Comparison of ENCODE assay signal across 9 mouse cellular contexts in genomic region chrX:136761103-136762074, GRCm38 (mm10). TPM values are rescaled to one million over a fixed set of nuclear protein-coding genes. Genes with fewer than 3 reads are reported as not detected.
DNase-seq lines count a peak whose midpoint lies in the region; ATAC-seq and TF ChIP-seq lines count a peak whose summit lies in the region.
"Had no signal": no experiment of that assay in that cellular context is flagged by ENCODE, and none has a peak within 500 bp of the region (broad histone marks: within the 10 kb centered on the region; RNA-seq: fewer than 3 reads in every experiment).

No protein-coding gene starts in this region.

- H3K4me3 ChIP-seq in cerebellum, adult 2 months (replicated peaks; ENCODE audit: insufficient read depth, low read depth, low read length), result no peak overlapping the region
- no peak overlapping the region for H3K4me3 ChIP-seq in lung, adult 2 months (replicated peaks; ENCODE audit: extremely low read depth, low read depth, low read length)
- no peak overlapping the region for H3K4me3 ChIP-seq in cortical plate, adult 2 months (ENCODE audit: insufficient read depth, low read length)

- DNase-seq in cerebellum, adult 2 months, result peak in 1 of 2 experiments; percentile 21
- no peak for DNase-seq in cerebellum, postnatal 4 days (ENCODE audit: low spot score in 2 of 2)
- DNase-seq in lung, adult 2 months, result peak; percentile 4
- DNase-seq in lung, adult 18-20 months, result no peak
- no peak for DNase-seq in heart, postnatal 10 days
- DNase-seq in adrenal gland, adult 8-10 months, result no peak

- intact Hi-C loops in heart, postnatal 10 days (cut with DNase I), result loop anchor here (2.0 kb wide), 1 partner anchor 59 kb away; no protein-coding TSS in a partner anchor

- H3K27ac ChIP-seq in cerebellum, adult 2 months (ENCODE audit: insufficient read depth, low read length), result no peak overlapping the region; the same call in 1 of the 2 replicates
- no peak overlapping the region for H3K27ac ChIP-seq in cortical plate, adult 2 months (ENCODE audit: insufficient read depth, low read length)

- no peaks in the 10 kb centered on the region for H3K4me1 ChIP-seq in cerebellum, adult 2 months (ENCODE audit: control insufficient read depth, insufficient read depth, low read length)
- no peaks in the 10 kb centered on the region for H3K4me1 ChIP-seq in lung, adult 2 months (ENCODE audit: control insufficient read depth, insufficient read depth, low read length)
- H3K4me1 ChIP-seq in cortical plate, adult 2 months (ENCODE audit: control insufficient read depth, insufficient read depth, low read length), result 0 out of 2 replicates have a peak, but pooled peaks cover 1% of the 10 kb centered on the region

- ATAC-seq in megakaryocyte progenitor cell, adult 5-6 weeks (replicated peaks; ENCODE audit: poor library complexity), result peak; percentile 92

- peak; percentile 42 for TF ChIP-seq CTCF in cerebellum, adult 2 months (IDR thresholded peaks at IDR 0.05; ENCODE audit: borderline replicate concordance, insufficient read depth, low read depth, low read length)
- TF ChIP-seq CTCF in lung, adult 2 months (IDR thresholded peaks at IDR 0.05; ENCODE audit: insufficient read depth, low read length), result peak; percentile 28; the same call in 1 of the 2 replicates
- peak; percentile 38; the same call in 1 of the 2 replicates for TF ChIP-seq CTCF in cortical plate, adult 2 months (IDR thresholded peaks at IDR 0.05; ENCODE audit: extremely low read depth, insufficient read depth, low read length)

- 48% methylated on average over 11 of the region's 11 CpGs for WGBS in cerebellum, adult 2 months
- 68% methylated on average over 11 of the region's 11 CpGs for WGBS in lung, adult 2 months

- TF ChIP-seq POLR2A in cerebellum, adult 2 months (IDR thresholded peaks at IDR 0.05; ENCODE audit: borderline replicate concordance, insufficient read depth, low read length), result no peak
- no peak for TF ChIP-seq POLR2A in lung, adult 2 months (IDR thresholded peaks at IDR 0.05; ENCODE audit: borderline replicate concordance, extremely low read depth, low read depth, low read length)
- TF ChIP-seq POLR2A in cortical plate, adult 2 months (IDR thresholded peaks at IDR 0.05; ENCODE audit: extremely low read depth, insufficient read depth, low read length), result no peak

- no peaks in the 10 kb centered on the region for H3K27me3 ChIP-seq in cerebellum, adult 2 months (ENCODE audit: control insufficient read depth, insufficient read depth, low read length)

RNA-seq across cellular contexts. Expression of gene Morf4l2, which starts 17.9 kb away (rescaled TPM):
- polyA plus RNA-seq in cerebellum, adult 2 months (2012; rRNA removed), result 223 and 236 TPM in 2 replicates
- 24.2 and 43.0 TPM in 2 replicates for polyA plus RNA-seq in lung, adult 2 months (2012; rRNA removed)
- 242 and 259 TPM in 2 replicates for polyA plus RNA-seq in cortical plate, adult 2 months (2012; rRNA removed)
- total RNA-seq in megakaryocyte progenitor cell, adult 5-6 weeks (2015), result 250 and 251 TPM in 2 replicates
- 707 and 925 TPM in 2 replicates for total RNA-seq in megakaryocyte progenitor cell, adult 5-6 weeks (2017)
- 100 to 1,000 TPM; 167 to 171 TPM for total RNA-seq in heart, postnatal 10 days (2021)
- total RNA-seq in adrenal gland, adult 8-10 months (2022), result 100 to 1,000 TPM; 290 to 312 (median 296) TPM

RNA-seq across cellular contexts. Expression of gene Glra4, which starts 18.6 kb away (rescaled TPM):
- 0.57 and 1.1 TPM in 2 replicates for polyA plus RNA-seq in cerebellum, adult 2 months (2012; rRNA removed)
- polyA plus RNA-seq in lung, adult 2 months (2012; rRNA removed), result not detected in 2 replicates
- 0.08 and 0.19 TPM in 2 replicates for polyA plus RNA-seq in cortical plate, adult 2 months (2012; rRNA removed)
- total RNA-seq in megakaryocyte progenitor cell, adult 5-6 weeks (2015), result not detected in 2 replicates
- total RNA-seq in megakaryocyte progenitor cell, adult 5-6 weeks (2017), result not detected in 2 replicates
- total RNA-seq in heart, postnatal 10 days (2021), result not detected
- under 1 TPM in 1 of 4 experiments, not detected in 3; 0.18 TPM for total RNA-seq in adrenal gland, adult 8-10 months (2022)
- total RNA-seq: heart, adult 18-20 months had no signal

RNA-seq across cellular contexts. Expression of gene Tceal1, which starts 53.6 kb away (rescaled TPM):
- 17.5 and 18.7 TPM in 2 replicates for polyA plus RNA-seq in cerebellum, adult 2 months (2012; rRNA removed)
- polyA plus RNA-seq in lung, adult 2 months (2012; rRNA removed), result 1.0 and 2.2 TPM in 2 replicates
- polyA plus RNA-seq in cortical plate, adult 2 months (2012; rRNA removed), result 14.9 TPM in 2 replicates
- total RNA-seq in megakaryocyte progenitor cell, adult 5-6 weeks (2015), result 0.83 and 1.3 TPM in 2 replicates
- total RNA-seq in megakaryocyte progenitor cell, adult 5-6 weeks (2017), result 0.33 and 0.88 TPM in 2 replicates
- total RNA-seq in heart, postnatal 10 days (2021), result 1 to 10 TPM; 5.1 to 6.2 TPM
- total RNA-seq in adrenal gland, adult 8-10 months (2022), result 10 to 100 TPM in 2 of 4 experiments, 1 to 10 TPM in 2; 9.2 to 13.4 (median 11.3) TPM
